Mouse (Mus musculus) ovary, adult 18-20 months (tissue): ENCODE data around the gene Vmn2r63.
"Not testable (repeated sequence)": the region's sequence is repeated elsewhere in the genome, so short reads cannot be mapped to it uniquely, and the experiment has no call there.

Experiments used
- DNase-seq: peaks from one replicate; pipeline ENCODE4 v3.0.0; 2022; ENCODE audit warnings: low spot score, mixed read lengths

Vmn2r63 gene

GRCm38 (mm10) chr7:42933722-42934121 is at the start of gene Vmn2r63:
Vmn2r63 (minus strand) TSS chr7:42933822.
- DNase-seq, result not testable (repeated sequence)

- DNase-seq, result no peak
Observed at GRCm38 (mm10) chr7:42980739-42981138, 47.1 kb upstream of the Vmn2r63 start.

- no peak for DNase-seq
Observed at GRCm38 (mm10) chr7:42980098-42980497, 46.5 kb upstream of the Vmn2r63 start.

- DNase-seq, result no peak
Observed at GRCm38 (mm10) chr7:42965246-42965645, 31.6 kb upstream of the Vmn2r63 start.

- not testable (repeated sequence) for DNase-seq
Observed at GRCm38 (mm10) chr7:42898067-42898466, 35.6 kb downstream of the Vmn2r63 start.

GRCm38 (mm10) chr7:42878090-42878489 is 55.5 kb downstream of the Vmn2r63 start:
- DNase-seq, result no peak

- not testable (repeated sequence) for DNase-seq
Observed at GRCm38 (mm10) chr7:42866801-42867458, 66.7 kb downstream of the Vmn2r63 start, which contains the start of gene Gm2381. Gm2381 (minus strand) TSS chr7:42867234.
